Mouse (Mus musculus) heart, postnatal 25 days (tissue): Measurements from ENCODE around the gene Ppp1r14d. TPM values are rescaled to one million over a fixed set of nuclear protein-coding genes. Genes with fewer than 3 reads are reported as not detected.
A peak's percentile ranks its signal among the peaks of the same experiment; 100 is the strongest.

Experiments
- DNase-seq: peaks from one replicate; pipeline ENCODE4 v3.0.0; 2022; ENCODE audit warnings: low spot score
- intact Hi-C: fragments of 180-260 bp; cut with DNase I; formaldehyde crosslinking; loops from one replicate; pipeline ENCODE4 v1.15.1; 2025
- total RNA-seq, 2 experiments: library from RNA; stranded (reverse); gene quantifications; 2 replicates each; pipeline ENCODE4 v1.2.3; 2021

Gene Ppp1r14d
- total RNA-seq, 2 experiments from 2014 or later, result not detected

GRCm38 (mm10) chr2:119237871-119238220 lies 8.1 kb upstream of the Ppp1r14d start:
- intact Hi-C loops, result no loop called here
- no peak for DNase-seq

GRCm38 (mm10) chr2:119237210-119237870 lies 7.6 kb upstream of the Ppp1r14d start, which contains the start of gene Spint1:
Gene Spint1 (plus strand): TSS chr2:119237362.
- intact Hi-C loops, result no loop called here

DNA sequence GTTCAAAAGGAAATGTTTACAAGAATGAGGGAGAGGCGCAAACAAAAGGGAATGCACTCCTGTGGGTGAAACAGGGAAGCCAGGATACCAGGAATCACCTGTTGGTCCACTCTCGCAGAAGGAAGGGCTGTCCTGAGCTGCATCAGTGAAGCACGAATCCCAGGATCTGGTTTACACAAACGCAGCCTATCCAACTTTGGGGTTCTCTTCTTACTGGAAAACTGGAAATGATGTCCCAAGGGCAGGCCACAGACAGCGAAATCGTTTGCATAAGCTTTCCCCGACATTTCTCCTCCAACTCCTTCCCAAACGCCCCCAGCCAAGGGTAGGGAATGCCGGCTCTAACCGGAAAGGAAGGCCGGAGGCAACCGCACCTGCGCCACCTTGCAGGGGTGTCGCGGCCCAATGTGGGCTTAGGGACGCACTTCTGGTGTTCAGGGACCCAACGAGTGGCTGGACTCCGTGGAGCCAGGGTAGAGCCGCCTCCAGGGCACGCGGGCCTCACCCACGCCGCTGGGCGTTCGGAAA lies 7.0 kb upstream of the Ppp1r14d start:
- intact Hi-C loops, result no loop called here
- DNase-seq, result no peak

More at GRCm38 (mm10) chr2:119237210-119237870, 7.6 kb upstream of the Ppp1r14d start, which contains the start of gene Spint1:
- no peak for DNase-seq

GRCm38 (mm10) chr2:119209176-119209507 lies 20.6 kb downstream of the Ppp1r14d start:
- DNase-seq, result no peak
- intact Hi-C loops, result no loop called here

DNA sequence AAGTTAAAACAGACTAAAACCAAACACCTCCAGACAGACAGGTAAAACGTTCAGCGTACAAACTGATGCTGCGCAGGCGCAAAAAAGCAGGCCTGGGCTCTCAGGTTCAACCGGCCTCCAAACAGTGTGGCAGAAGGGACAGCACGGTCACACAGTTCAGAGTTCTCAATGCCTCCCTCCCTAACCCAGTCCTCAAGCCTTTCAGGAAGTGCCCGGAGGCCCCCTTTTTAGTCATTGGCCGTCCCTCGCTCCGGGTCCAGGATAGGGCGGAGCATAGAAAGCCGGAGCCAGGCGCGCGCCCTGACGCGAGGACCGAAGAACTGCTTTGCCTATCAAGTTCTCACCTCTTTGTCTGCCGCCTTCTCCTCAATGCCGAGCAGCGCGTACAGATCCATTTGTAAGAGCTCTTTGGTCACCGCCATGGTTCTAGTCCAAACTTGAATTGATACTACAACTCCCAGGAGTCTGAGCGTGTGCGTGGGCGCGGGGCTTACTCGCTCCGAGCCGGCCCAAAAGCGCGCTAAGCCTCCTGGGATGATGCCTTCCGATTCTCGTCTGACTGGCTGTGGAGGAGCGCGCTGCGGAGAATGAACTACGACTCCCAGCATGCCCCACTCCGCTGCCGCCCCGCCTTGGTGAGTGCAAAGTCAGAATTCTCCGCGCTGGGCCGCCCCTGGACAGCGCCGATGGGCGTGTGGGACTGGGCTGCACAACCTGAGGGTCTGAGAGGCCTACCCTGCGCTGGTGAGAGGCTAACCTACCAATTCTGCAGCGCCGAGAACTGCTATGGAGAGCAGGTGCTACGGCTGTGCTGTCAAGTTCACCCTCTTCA lies 21.1 kb downstream of the Ppp1r14d start, which contains the start of the genes Zfyve19 and Dnajc17:
Gene Zfyve19, plus strand, starts transcription at position 274 of the 832 bp plus-strand sequence.
Gene Dnajc17, minus strand, starts transcription at position 452 of the 832 bp plus-strand sequence.
- intact Hi-C loops, result no loop called here

GRCm38 (mm10) chr2:119207961-119208343 lies 21.8 kb downstream of the Ppp1r14d start:
- DNase-seq, result no peak
- intact Hi-C loops, result no loop called here

More for the DNA sequence above, 21.1 kb downstream of the Ppp1r14d start, which contains the start of the genes Zfyve19 and Dnajc17:
- peak; percentile 92 for DNase-seq

DNA sequence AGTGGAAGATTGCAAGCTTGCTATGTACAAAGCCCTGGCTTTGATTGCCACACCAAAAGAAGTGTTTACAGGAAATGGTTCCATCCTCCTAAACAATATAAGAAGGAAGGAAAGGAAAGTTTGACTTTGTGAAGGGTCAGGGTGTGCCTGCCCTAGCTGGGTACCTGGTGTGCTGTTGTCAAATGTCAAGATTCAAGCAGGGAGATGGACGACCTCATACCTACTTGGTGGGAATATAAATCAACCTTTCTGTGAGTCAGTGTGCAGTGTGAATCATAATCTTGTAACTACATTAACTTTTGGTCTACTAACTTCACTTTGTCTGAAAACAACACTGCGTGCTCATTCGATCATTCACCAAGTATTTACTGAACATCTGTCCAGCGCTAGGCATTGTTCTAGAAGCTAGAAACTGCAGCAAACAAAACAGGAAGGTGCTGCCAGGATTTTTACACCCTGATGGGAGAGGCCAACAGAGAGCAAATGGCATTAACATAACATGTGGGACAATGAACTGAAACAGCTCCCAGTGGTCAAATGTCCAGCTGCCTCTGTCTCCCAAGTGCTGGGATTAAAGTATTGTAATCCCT lies 25.7 kb downstream of the Ppp1r14d start:
- intact Hi-C loops, result loop anchor here (5.0 kb wide), 1 partner anchor 92 kb away; the partner anchor contains the start of gene Rad51
- DNase-seq, result no peak

GRCm38 (mm10) chr2:119202914-119203453 lies 26.7 kb downstream of the Ppp1r14d start:
- intact Hi-C loops, result loop anchor here (5.0 kb wide), 1 partner anchor 91 kb away; the partner anchor contains the start of gene Rad51
- DNase-seq, result no peak

- no peak for DNase-seq
- intact Hi-C loops, result no loop called here
These were observed 30.8 kb downstream of the Ppp1r14d start for GRCm38 (mm10) chr2:119198934-119199333.

DNA sequence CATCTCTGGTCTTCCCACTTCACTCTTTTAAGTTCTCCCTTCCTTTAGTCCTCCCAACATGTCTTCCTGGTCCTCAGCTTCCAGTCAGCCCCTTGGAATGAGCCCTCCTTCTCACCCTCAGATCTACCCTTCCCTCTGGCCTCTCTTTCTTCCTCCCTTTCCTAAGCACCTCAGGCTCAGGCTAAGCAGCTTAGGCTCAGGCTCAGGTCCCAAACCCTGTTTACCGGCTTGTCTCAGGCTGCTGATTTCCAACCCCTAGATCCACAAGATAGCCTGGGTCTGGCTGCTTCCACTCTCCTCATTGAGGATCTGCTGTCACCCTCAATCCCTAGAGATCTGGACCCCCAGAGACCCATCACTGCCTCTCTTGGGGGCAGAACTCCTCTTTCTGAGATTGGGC lies 31.7 kb downstream of the Ppp1r14d start:
- DNase-seq, result no peak
- intact Hi-C loops, result no loop called here

- intact Hi-C loops, result no loop called here
- DNase-seq, result no peak
These were observed 32.2 kb downstream of the Ppp1r14d start for GRCm38 (mm10) chr2:119197493-119197892.

DNA sequence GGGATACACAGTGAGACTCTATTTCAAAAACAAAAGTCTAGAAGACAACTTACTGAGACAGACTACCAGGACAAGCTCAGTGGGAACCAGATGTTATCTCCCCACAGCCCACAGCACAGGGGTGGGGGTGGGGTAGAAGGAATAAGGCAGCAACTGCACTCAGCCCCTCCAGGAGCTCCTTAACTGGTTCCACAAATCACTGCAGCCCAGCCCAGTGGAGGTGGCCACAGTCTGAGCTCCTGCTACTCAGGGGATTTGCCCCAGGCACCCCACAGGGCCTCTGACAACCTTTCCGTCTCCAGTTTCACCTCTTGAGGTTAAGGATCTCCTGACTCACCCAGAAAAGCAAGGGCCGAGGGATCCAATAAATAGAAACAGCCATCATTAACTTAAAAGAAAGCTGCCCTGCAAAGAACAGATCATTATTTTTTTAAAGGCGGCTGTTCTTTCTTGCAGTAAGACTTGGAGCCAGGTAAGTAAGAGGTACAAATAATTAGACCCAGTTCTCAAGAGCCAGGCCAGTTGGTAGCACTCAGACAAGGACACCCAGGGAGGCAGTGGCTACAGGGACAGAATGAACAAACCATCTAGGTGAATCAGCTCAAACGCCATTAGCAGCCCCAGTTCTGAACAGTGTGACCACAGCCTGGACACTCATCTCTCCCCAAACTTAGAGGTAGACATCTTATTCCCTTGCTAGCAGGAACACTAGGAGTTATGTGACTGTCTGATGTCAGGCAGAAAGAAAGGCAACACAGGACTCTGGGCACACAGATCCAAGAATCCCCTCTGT lies 33.2 kb downstream of the Ppp1r14d start:
- no peak for DNase-seq
- intact Hi-C loops, result no loop called here

- no peak for DNase-seq
- intact Hi-C loops, result no loop called here
These were observed 35.6 kb downstream of the Ppp1r14d start for GRCm38 (mm10) chr2:119194140-119194539.

GRCm38 (mm10) chr2:119190969-119191368 lies 38.7 kb downstream of the Ppp1r14d start:
- DNase-seq, result no peak
- intact Hi-C loops, result loop anchor here (2.0 kb wide), 1 partner anchor 144 kb away; the partner anchor contains the start of gene Knl1

DNA sequence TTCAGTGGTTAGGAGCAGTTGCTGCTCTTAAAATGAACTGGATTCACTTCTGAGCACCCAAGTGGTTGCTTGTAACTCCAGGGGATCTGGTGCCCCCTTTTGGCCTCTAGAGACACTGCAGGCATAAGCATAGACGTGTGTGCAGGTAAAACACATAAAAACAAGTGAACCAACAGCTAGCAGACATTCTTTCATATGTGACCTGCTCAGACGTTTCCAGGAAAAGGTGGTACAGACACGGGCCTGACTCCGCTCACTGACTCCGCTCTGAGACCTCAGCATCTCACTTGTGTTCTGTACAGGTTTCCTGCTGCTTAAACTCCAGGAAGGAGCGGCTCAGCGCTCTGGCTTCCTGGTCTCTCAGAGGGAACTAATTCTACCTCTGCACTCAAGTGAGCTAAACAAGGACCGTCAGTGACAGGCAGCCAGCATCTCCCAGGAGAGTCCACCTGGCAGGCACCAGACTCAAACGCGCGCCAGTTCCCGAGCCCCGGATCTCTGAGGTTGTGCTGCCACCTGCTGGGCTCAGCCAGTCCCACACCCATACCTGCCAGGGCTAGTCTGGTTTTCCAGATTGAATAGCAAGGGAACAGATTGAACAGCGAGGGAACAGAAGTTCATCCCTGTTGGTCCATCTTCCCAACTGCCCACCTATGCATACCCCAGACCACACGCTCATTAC lies 40.5 kb downstream of the Ppp1r14d start:
- DNase-seq, result peak; percentile 53
- intact Hi-C loops, result loop anchor here (1.0 to 5.0 kb wide), 4 partner anchors 32 to 148 kb away; partner anchors contain the start of gene Rmdn3

DNA sequence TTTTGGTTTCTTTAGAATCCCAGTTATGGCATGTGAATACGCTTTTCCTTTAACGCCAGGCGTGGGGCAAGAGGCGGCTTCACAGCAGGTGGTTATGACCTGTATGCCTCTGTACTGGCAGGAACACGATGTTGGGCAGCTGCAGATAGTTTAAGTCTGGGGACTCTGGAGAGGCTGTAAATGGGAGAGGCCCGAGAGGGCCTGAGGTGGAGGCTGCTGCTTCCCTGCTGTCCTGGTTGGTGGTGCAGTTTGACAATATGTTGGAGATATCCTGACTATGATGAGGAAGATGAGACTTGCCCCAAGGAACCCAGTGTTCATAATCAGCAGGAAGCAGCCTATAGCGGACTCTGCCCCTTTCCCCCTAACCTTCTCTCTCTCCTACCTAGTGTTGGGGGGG lies 46.8 kb downstream of the Ppp1r14d start:
- no peak for DNase-seq
- intact Hi-C loops, result no loop called here

GRCm38 (mm10) chr2:119177384-119177939 lies 52.2 kb downstream of the Ppp1r14d start:
- DNase-seq, result no peak
- intact Hi-C loops, result no loop called here

DNA sequence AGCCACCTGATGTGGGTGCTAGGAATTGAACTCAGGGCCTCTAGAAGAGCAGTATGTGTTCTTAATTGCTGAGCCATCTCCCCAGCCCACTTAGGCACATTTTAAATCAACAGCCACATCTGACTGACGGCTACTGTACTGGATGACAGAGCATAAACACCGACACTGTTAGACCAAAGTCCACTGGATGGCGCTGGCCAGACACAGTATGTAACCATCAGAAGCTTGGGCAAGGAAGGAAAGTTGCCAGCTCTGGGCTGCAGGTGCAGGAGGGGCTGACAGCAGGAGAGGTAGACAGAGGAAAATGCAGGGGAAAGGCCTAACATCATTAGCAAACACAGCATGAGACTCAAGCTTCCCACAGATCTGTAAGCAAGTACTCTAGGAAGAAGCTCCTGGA lies 52.9 kb downstream of the Ppp1r14d start:
- DNase-seq, result no peak
- intact Hi-C loops, result no loop called here
